Comparison of ENCODE assay signal across 19 mouse cellular contexts in the genomic region with DNA sequence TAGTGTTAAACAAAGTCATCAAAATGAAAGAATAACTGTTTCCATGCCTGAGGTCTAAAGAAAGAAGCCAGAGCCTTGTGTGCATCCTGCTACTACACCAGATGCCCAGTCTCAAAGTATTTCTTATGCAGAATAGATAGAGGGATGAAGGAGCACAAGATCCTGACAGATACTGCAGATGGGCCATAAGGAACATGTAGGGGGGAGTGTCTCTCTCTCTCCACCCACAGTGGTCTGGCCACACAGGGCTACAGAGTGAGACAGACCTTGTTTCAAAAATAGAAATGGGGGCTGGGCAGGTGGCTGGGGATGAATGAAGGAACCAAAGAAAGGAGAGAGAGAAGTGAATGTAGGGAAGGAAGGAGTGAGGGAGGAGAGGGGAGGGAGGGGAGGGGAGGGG.
DNase-seq lines count a peak whose midpoint lies in the region; ATAC-seq and TF ChIP-seq lines count a peak whose summit lies in the region.
"Had no signal": no experiment of that assay in that cellular context is flagged by ENCODE, and none has a peak within 500 bp of the region (broad histone marks: within the 10 kb centered on the region; RNA-seq: fewer than 3 reads in every experiment).

No protein-coding gene starts in this region.

- ATAC-seq in forebrain, postnatal 0 days = peak; percentile 71
- no peak for ATAC-seq in forebrain, embryonic 15.5 days (replicated peaks)
- no peak for ATAC-seq in heart, embryonic 12.5 days (ENCODE audit: insufficient number of reproducible peaks, low FRiP score)
- peak; percentile 73; the same call in 1 of the 2 replicates for ATAC-seq in hindbrain, postnatal 0 days
- ATAC-seq: forebrain, embryonic 16.5 days; intestine, embryonic 15.5 days had no signal

- TF ChIP-seq CTCF in forebrain, postnatal 0 days (IDR thresholded peaks at IDR 0.05; ENCODE audit: low read depth) = no peak
- no peak for TF ChIP-seq CTCF in hindbrain, postnatal 0 days (IDR thresholded peaks at IDR 0.05; ENCODE audit: low read depth)

- H3K9ac ChIP-seq in forebrain, postnatal 0 days = no peak overlapping the region
- no peak overlapping the region for H3K9ac ChIP-seq in forebrain, embryonic 15.5 days (replicated peaks)
- H3K9ac ChIP-seq in heart, embryonic 12.5 days = no peak overlapping the region
- H3K9ac ChIP-seq in hindbrain, postnatal 0 days (replicated peaks; ENCODE audit: low read length) = no peak overlapping the region
- H3K9ac ChIP-seq: hindbrain, embryonic 12.5 days; intestine, embryonic 15.5 days had no signal

- H3K9me3 ChIP-seq in forebrain, postnatal 0 days (ENCODE audit: low read length) = no peaks in the 10 kb centered on the region
- H3K9me3 ChIP-seq in forebrain, embryonic 15.5 days = no peaks in the 10 kb centered on the region
- no peaks in the 10 kb centered on the region for H3K9me3 ChIP-seq in heart, embryonic 12.5 days (replicated peaks)
- no peaks in the 10 kb centered on the region for H3K9me3 ChIP-seq in hindbrain, postnatal 0 days (ENCODE audit: low read length)
- H3K9me3 ChIP-seq in hindbrain, embryonic 10.5 days = no peaks in the 10 kb centered on the region
- H3K9me3 ChIP-seq: embryonic facial prominence, embryonic 10.5 days; hindbrain, embryonic 12.5 days; intestine, embryonic 15.5 days had no signal

- H3K36me3 ChIP-seq in forebrain, postnatal 0 days (ENCODE audit: insufficient read depth) = no peaks in the 10 kb centered on the region
- H3K36me3 ChIP-seq in forebrain, embryonic 15.5 days = no peaks in the 10 kb centered on the region
- H3K36me3 ChIP-seq in heart, embryonic 12.5 days = peaks cover 6% of the 10 kb centered on the region; the same call in 1 of the 2 replicates
- no peaks in the 10 kb centered on the region for H3K36me3 ChIP-seq in hindbrain, postnatal 0 days (ENCODE audit: insufficient read depth, low read length)
- no peaks in the 10 kb centered on the region for H3K36me3 ChIP-seq in hindbrain, embryonic 10.5 days
- H3K36me3 ChIP-seq: embryonic facial prominence, embryonic 10.5 days; hindbrain, embryonic 12.5 days; intestine, embryonic 15.5 days had no signal

- no peaks in the 10 kb centered on the region for H3K4me1 ChIP-seq in forebrain, postnatal 0 days (ENCODE audit: insufficient read depth)
- peaks cover 8% of the 10 kb centered on the region for H3K4me1 ChIP-seq in forebrain, embryonic 15.5 days
- peaks cover 46% of the 10 kb centered on the region for H3K4me1 ChIP-seq in heart, embryonic 12.5 days (replicated peaks)
- no peaks in the 10 kb centered on the region for H3K4me1 ChIP-seq in hindbrain, postnatal 0 days (ENCODE audit: insufficient read depth, low read length)
- peaks cover 21% of the 10 kb centered on the region for H3K4me1 ChIP-seq in hindbrain, embryonic 10.5 days (replicated peaks)
- H3K4me1 ChIP-seq: intestine, embryonic 15.5 days had no signal

- H3K27ac ChIP-seq in forebrain, postnatal 0 days (ENCODE audit: low read depth, low read length) = no peak overlapping the region
- no peak overlapping the region for H3K27ac ChIP-seq in forebrain, embryonic 15.5 days (replicated peaks)
- peak overlapping the region; percentile 27; the same call in 1 of the 2 replicates for H3K27ac ChIP-seq in heart, embryonic 12.5 days (ENCODE audit: poor library complexity, severe bottlenecking)
- H3K27ac ChIP-seq in hindbrain, postnatal 0 days = no peak overlapping the region
- H3K27ac ChIP-seq in hindbrain, embryonic 10.5 days = no peak overlapping the region
- H3K27ac ChIP-seq: embryonic facial prominence, embryonic 10.5 days; hindbrain, embryonic 12.5 days; intestine, embryonic 15.5 days had no signal

- no peak for DNase-seq in forebrain, postnatal 0 days
- no peak for DNase-seq in heart, adult 11 months
- DNase-seq in hindbrain, postnatal 0 days (ENCODE audit: low spot score) = no peak
- no peak for DNase-seq in hindbrain, embryonic 10.5 days (ENCODE audit: low spot score)
- DNase-seq in right cerebral cortex, postnatal 36 days (ENCODE audit: low spot score in 2 of 2) = no peak
- DNase-seq: adrenal gland, postnatal 10 days; cerebellum, adult 18-20 months; cerebellum, adult 9-11 months; cerebellum, postnatal 36 days; gastrocnemius, postnatal 10 days; heart, postnatal 10 days; kidney, adult 18-20 months had no signal

- no peak overlapping the region for H3K4me3 ChIP-seq in forebrain, postnatal 0 days (ENCODE audit: low read depth, low read length)
- no peak overlapping the region for H3K4me3 ChIP-seq in forebrain, embryonic 15.5 days
- no peak overlapping the region for H3K4me3 ChIP-seq in heart, embryonic 12.5 days
- no peak overlapping the region for H3K4me3 ChIP-seq in hindbrain, postnatal 0 days (ENCODE audit: low read length)
- H3K4me3 ChIP-seq in hindbrain, embryonic 10.5 days = no peak overlapping the region
- H3K4me3 ChIP-seq: embryonic facial prominence, embryonic 10.5 days; hindbrain, embryonic 12.5 days; intestine, embryonic 15.5 days had no signal

- H3K27me3 ChIP-seq in forebrain, postnatal 0 days (ENCODE audit: insufficient read depth, low read length) = no peaks in the 10 kb centered on the region
- no peaks in the 10 kb centered on the region for H3K27me3 ChIP-seq in forebrain, embryonic 15.5 days
- H3K27me3 ChIP-seq in heart, embryonic 12.5 days (replicated peaks) = no peaks in the 10 kb centered on the region
- no peaks in the 10 kb centered on the region for H3K27me3 ChIP-seq in hindbrain, postnatal 0 days (ENCODE audit: insufficient read depth, low read length)
- 0 out of 2 replicates have a peak, but pooled peaks cover 3% of the 10 kb centered on the region for H3K27me3 ChIP-seq in hindbrain, embryonic 10.5 days (ENCODE audit: insufficient read depth, poor library complexity, severe bottlenecking)
- H3K27me3 ChIP-seq: hindbrain, embryonic 12.5 days; intestine, embryonic 15.5 days had no signal

- H3K4me2 ChIP-seq in forebrain, postnatal 0 days (ENCODE audit: low read depth) = no peak overlapping the region
- H3K4me2 ChIP-seq in forebrain, embryonic 15.5 days (replicated peaks) = no peak overlapping the region
- no peak overlapping the region for H3K4me2 ChIP-seq in heart, embryonic 12.5 days
- no peak overlapping the region for H3K4me2 ChIP-seq in hindbrain, postnatal 0 days (ENCODE audit: low read depth, low read length)
- H3K4me2 ChIP-seq: heart, embryonic 11.5 days; hindbrain, embryonic 12.5 days; intestine, embryonic 15.5 days had no signal

Comparison
In these comparisons a context has a peak if more than half of its experiments do, and no peak if none do; other contexts are left out.
1. ATAC-seq: peak in forebrain, postnatal 0 days (single experiment) and hindbrain, postnatal 0 days (single experiment); none in forebrain, embryonic 15.5 days (single experiment) and heart, embryonic 12.5 days (single experiment).